ENCODE assay signal across 27 mouse cellular contexts in the genomic region with DNA sequence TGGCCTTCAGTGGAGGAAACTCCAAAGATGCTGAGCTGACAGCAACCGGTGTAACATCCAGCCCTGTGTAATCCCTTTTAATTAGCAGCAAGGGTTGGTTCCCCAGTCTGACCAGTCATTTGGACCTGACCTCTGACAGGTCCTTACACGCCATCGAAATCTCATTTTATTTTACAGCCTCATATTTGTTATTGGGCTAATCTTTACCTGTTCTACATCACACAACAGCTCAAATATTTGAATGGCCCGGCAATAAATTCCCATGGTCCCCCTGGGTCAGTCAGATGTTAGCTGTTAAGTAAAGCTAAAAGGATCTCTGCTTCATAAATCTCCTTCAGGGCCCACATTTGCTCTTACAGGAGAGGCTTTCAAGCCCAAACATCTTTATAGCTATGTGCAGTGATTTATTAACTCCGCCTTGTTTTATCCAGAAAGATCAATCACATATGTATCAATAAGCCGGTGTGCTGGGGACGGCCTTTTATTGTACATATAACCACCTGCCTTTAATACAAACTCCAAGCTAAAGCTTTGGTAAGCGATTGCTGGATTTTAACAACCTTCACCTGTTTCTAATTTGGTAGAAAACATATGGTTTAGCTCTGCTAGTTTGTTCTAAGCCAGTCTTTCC.
DNase-seq lines count a peak whose midpoint lies in the region; ATAC-seq lines count a peak whose summit lies in the region.
"Had no signal": no experiment of that assay in that cellular context is flagged by ENCODE, and none has a peak within 500 bp of the region (broad histone marks: within the 10 kb centered on the region; RNA-seq: fewer than 3 reads in every experiment).

No protein-coding gene starts in this region.

- H3K36me3 ChIP-seq in embryonic facial prominence, embryonic 14.5 days (ENCODE audit: control insufficient read depth, insufficient read depth, low read length) = no peaks in the 10 kb centered on the region
- no peaks in the 10 kb centered on the region for H3K36me3 ChIP-seq in limb, embryonic 11.5 days (ENCODE audit: control insufficient read depth, insufficient read depth, low read length)
- H3K36me3 ChIP-seq: forebrain, embryonic 10.5 days; heart, embryonic 13.5 days; intestine, embryonic 15.5 days; midbrain, embryonic 10.5 days had no signal

- no peak; the same call in 1 of the 2 replicates for ATAC-seq in embryonic facial prominence, embryonic 14.5 days (ENCODE audit: low read depth)
- ATAC-seq in limb, embryonic 11.5 days (ENCODE audit: insufficient number of reproducible peaks, low FRiP score, low TSS enrichment, low read depth) = peak; percentile 89
- ATAC-seq: forebrain, embryonic 16.5 days; intestine, embryonic 15.5 days; midbrain, embryonic 16.5 days had no signal

- no peak overlapping the region for H3K4me3 ChIP-seq in embryonic facial prominence, embryonic 14.5 days (ENCODE audit: low read depth, low read length)
- H3K4me3 ChIP-seq in limb, embryonic 11.5 days (ENCODE audit: low read depth, low read length) = no peak overlapping the region
- H3K4me3 ChIP-seq: forebrain, embryonic 10.5 days; heart, adult 2 months; heart, embryonic 13.5 days; intestine, embryonic 15.5 days; midbrain, embryonic 10.5 days had no signal

- intact Hi-C loops in heart, postnatal 36 days (cut with DNase I) = no loop called here
- intact Hi-C loops in heart, postnatal 10 days (cut with DNase I) = loop anchor here (5.0 kb wide), 1 partner anchor 120 kb away; the partner anchor contains the start of gene Wnt11

- H3K4me1 ChIP-seq in embryonic facial prominence, embryonic 14.5 days (ENCODE audit: control insufficient read depth, insufficient read depth, low read length) = peaks cover 30% of the 10 kb centered on the region
- peaks cover 48% of the 10 kb centered on the region for H3K4me1 ChIP-seq in limb, embryonic 11.5 days (ENCODE audit: control insufficient read depth, insufficient read depth, low read length)

- H3K9ac ChIP-seq in embryonic facial prominence, embryonic 14.5 days (ENCODE audit: low read depth, low read length) = no peak overlapping the region
- H3K9ac ChIP-seq in limb, embryonic 11.5 days (ENCODE audit: low read length) = no peak overlapping the region
- H3K9ac ChIP-seq: hindbrain, embryonic 14.5 days; intestine, embryonic 15.5 days had no signal

- H3K9me3 ChIP-seq in embryonic facial prominence, embryonic 14.5 days (ENCODE audit: control insufficient read depth, low read length) = no peaks in the 10 kb centered on the region
- no peaks in the 10 kb centered on the region for H3K9me3 ChIP-seq in limb, embryonic 11.5 days (ENCODE audit: control insufficient read depth, low read length)
- H3K9me3 ChIP-seq: forebrain, embryonic 10.5 days; G1E; heart, embryonic 13.5 days; intestine, embryonic 15.5 days; midbrain, embryonic 10.5 days had no signal

- H3K27me3 ChIP-seq in embryonic facial prominence, embryonic 14.5 days (replicated peaks; ENCODE audit: control insufficient read depth, insufficient read depth, low read length) = no peaks in the 10 kb centered on the region
- no peaks in the 10 kb centered on the region for H3K27me3 ChIP-seq in limb, embryonic 11.5 days (ENCODE audit: control insufficient read depth, insufficient read depth, low read length)
- H3K27me3 ChIP-seq: CH12.LX; heart, embryonic 13.5 days; intestine, embryonic 15.5 days had no signal

- peak; percentile 27 for DNase-seq in heart, adult 11 months
- DNase-seq in heart, postnatal 36 days = no peak
- peak; percentile 79 for DNase-seq in embryonic facial prominence, embryonic 14.5 days (ENCODE audit: low spot score)
- peak; percentile 76 for DNase-seq in limb, embryonic 11.5 days (ENCODE audit: low spot score)
- no peak for DNase-seq in lung, postnatal 4 days
- no peak for DNase-seq in heart, postnatal 10 days
- DNase-seq in retina, postnatal 1 day = no peak
- DNase-seq: adrenal gland, adult 2 months; cerebellum, adult 11 months; cerebellum, postnatal 14 days; gastrocnemius, postnatal 25 days; heart, adult 2 months; kidney, adult 9 months; kidney, postnatal 36 days; layer of hippocampus, postnatal 36 days; thymus, adult 2 months had no signal

- H3K27ac ChIP-seq in embryonic facial prominence, embryonic 14.5 days (replicated peaks; ENCODE audit: low read depth, low read length) = peak overlapping the region; percentile 44; the same call in 1 of the 2 replicates
- no peak overlapping the region; the same call in none of the 2 replicates for H3K27ac ChIP-seq in limb, embryonic 11.5 days (replicated peaks; ENCODE audit: low read depth, low read length)
- H3K27ac ChIP-seq: heart, adult 2 months; heart, embryonic 13.5 days; hindbrain, embryonic 14.5 days; intestine, embryonic 15.5 days; macrophage; stomach, postnatal 0 days had no signal

- H3K4me2 ChIP-seq in embryonic facial prominence, embryonic 14.5 days (ENCODE audit: low read depth, low read length) = no peak overlapping the region
- peak overlapping the region; percentile 12; the same call in 1 of the 2 replicates for H3K4me2 ChIP-seq in limb, embryonic 11.5 days (ENCODE audit: low read depth, severe bottlenecking)
- H3K4me2 ChIP-seq: heart, embryonic 13.5 days; hindbrain, embryonic 14.5 days; intestine, embryonic 15.5 days had no signal

- 33% methylated on average over 8 of the region's 8 CpGs for WGBS in embryonic facial prominence, embryonic 14.5 days
- WGBS in limb, embryonic 11.5 days = 7% methylated on average over 8 of the region's 8 CpGs

Comparison
In these comparisons a context has a peak if more than half of its experiments do, and no peak if none do; other contexts are left out.
1. DNase-seq: peak in heart, adult 11 months (single experiment), embryonic facial prominence, embryonic 14.5 days (single experiment) and limb, embryonic 11.5 days (single experiment); none in heart, postnatal 36 days (0 of 2), lung, postnatal 4 days (0 of 2), heart, postnatal 10 days (0 of 2) and retina, postnatal 1 day (single experiment).